Mouse (Mus musculus): ENCODE measurements around the gene Nom1.
A peak's percentile ranks its signal among the peaks of the same experiment; 100 is the strongest.
"Not testable (repeated sequence)": the region's sequence is repeated elsewhere in the genome, so short reads cannot be mapped to it uniquely, and the experiment has no call there.

Gene Nom1

GRCm38 (mm10) chr5:29434228-29434871, at the start of gene Nom1:
Gene Nom1 (plus strand): TSS chr5:29434664.
- DNase-seq (ENCODE audit: low spot score): peak; percentile 89

- DNase-seq (ENCODE audit: low spot score): no peak
Measured at GRCm38 (mm10) chr5:29387591-29387990, 46.9 kb upstream of the Nom1 start.

GRCm38 (mm10) chr5:29388181-29388943, 46.1 kb upstream of the Nom1 start:
- peak; percentile 16 for DNase-seq (ENCODE audit: low spot score)

- DNase-seq (ENCODE audit: low spot score): peak; percentile 83
Measured at GRCm38 (mm10) chr5:29388944-29389765, 45.3 kb upstream of the Nom1 start.

- peak; percentile 17 for DNase-seq (ENCODE audit: low spot score)
Measured at GRCm38 (mm10) chr5:29398427-29398826, 36.0 kb upstream of the Nom1 start.

- DNase-seq (ENCODE audit: low spot score): no peak
Measured at GRCm38 (mm10) chr5:29410854-29411253, 23.6 kb upstream of the Nom1 start.

- no peak for DNase-seq (ENCODE audit: low spot score)
Measured at GRCm38 (mm10) chr5:29413041-29413440, 21.4 kb upstream of the Nom1 start.

- DNase-seq (ENCODE audit: low spot score): not testable (repeated sequence)
Measured at GRCm38 (mm10) chr5:29423330-29423729, 11.1 kb upstream of the Nom1 start.

- peak; percentile 33 for DNase-seq (ENCODE audit: low spot score)
Measured at GRCm38 (mm10) chr5:29434872-29435358, 451 bp downstream of the Nom1 start.

- no peak for DNase-seq (ENCODE audit: low spot score)
Measured at GRCm38 (mm10) chr5:29435491-29435890, 1.0 kb downstream of the Nom1 start.

GRCm38 (mm10) chr5:29436728-29437127, 2.3 kb downstream of the Nom1 start:
- DNase-seq (ENCODE audit: low spot score): not testable (repeated sequence)

- DNase-seq (ENCODE audit: low spot score): no peak
Measured at GRCm38 (mm10) chr5:29445275-29445674, 10.8 kb downstream of the Nom1 start.

- no peak for DNase-seq (ENCODE audit: low spot score)
Measured at GRCm38 (mm10) chr5:29452352-29452751, 17.9 kb downstream of the Nom1 start.

- DNase-seq (ENCODE audit: low spot score): no peak
Measured at GRCm38 (mm10) chr5:29456895-29457656, 22.6 kb downstream of the Nom1 start.

- no peak for DNase-seq (ENCODE audit: low spot score)
Measured at GRCm38 (mm10) chr5:29462943-29463686, 28.7 kb downstream of the Nom1 start.

GRCm38 (mm10) chr5:29467489-29468350, 33.3 kb downstream of the Nom1 start:
- DNase-seq (ENCODE audit: low spot score): peak; percentile 16

GRCm38 (mm10) chr5:29468351-29469065, 34.0 kb downstream of the Nom1 start:
- DNase-seq (ENCODE audit: low spot score): no peak

- no peak for DNase-seq (ENCODE audit: low spot score)
Measured at GRCm38 (mm10) chr5:29469501-29469900, 35.0 kb downstream of the Nom1 start.

- DNase-seq (ENCODE audit: low spot score): no peak
Measured at GRCm38 (mm10) chr5:29470271-29470670, 35.8 kb downstream of the Nom1 start.
